Mouse (Mus musculus) heart, embryonic 14.5 days (tissue): ENCODE data around the gene Gm20441. TPM values are rescaled to one million over a fixed set of nuclear protein-coding genes. Genes with fewer than 3 reads are reported as not detected.

ENCODE experiments used
- ATAC-seq: fragments of 200-750 bp; cut with Nextera tagmentation; 2 replicates; pipeline ENCODE4 v1.8.0; 2017; ENCODE audit warnings: low read depth, moderate TSS enrichment; ENCODE audit not compliant: insufficient number of reproducible peaks, insufficient read depth, low FRiP score
- H3K27ac ChIP-seq, 2 experiments: fragments of 200-500 bp in 1 of 2; fragments of 300-500 bp in 1 of 2; sonication (generic) in 1 of 2; replicated peaks in 1 of 2; 2 replicates each; pipeline ENCODE4 v1.5.1; 2012 to 2014; ENCODE audit warnings: low read depth in 2 of 2, low read length in 2 of 2, control low read depth in 1 of 2, mild to moderate bottlenecking in 1 of 2, mixed read lengths in 1 of 2; ENCODE audit not compliant: control insufficient read depth in 1 of 2, insufficient read depth in 1 of 2
- H3K27me3 ChIP-seq: fragments of 300-500 bp; sonication (generic); 2 replicates; pipeline ENCODE4 v1.6.1; 2014; ENCODE audit warnings: mild to moderate bottlenecking, low read length, control low read depth; ENCODE audit not compliant: control insufficient read depth, insufficient read depth
- H3K36me3 ChIP-seq: fragments of 300-500 bp; sonication (generic); 2 replicates; pipeline ENCODE4 v1.6.1; 2014; ENCODE audit warnings: mild to moderate bottlenecking, control low read depth, low read length, mixed read lengths; ENCODE audit not compliant: control insufficient read depth, insufficient read depth
- H3K4me1 ChIP-seq, 2 experiments: fragments of 200-500 bp in 1 of 2; fragments of 300-500 bp in 1 of 2; sonication (generic) in 1 of 2; 2 replicates each; pipeline ENCODE4 v1.6.1; 2012 to 2014; ENCODE audit warnings: low read length in 2 of 2, control low read depth in 1 of 2, mixed read lengths in 1 of 2; ENCODE audit not compliant: control insufficient read depth in 2 of 2, insufficient read depth in 2 of 2
- H3K4me2 ChIP-seq: fragments of 300-500 bp; sonication (generic); 2 replicates; pipeline ENCODE4 v1.6.1; 2014; ENCODE audit warnings: mild to moderate bottlenecking, low read length
- H3K4me3 ChIP-seq, 2 experiments: fragments of 200-500 bp in 1 of 2; fragments of 300-500 bp in 1 of 2; sonication (generic) in 1 of 2; 2 replicates each; pipeline ENCODE4 v1.5.1; 2012 to 2014; ENCODE audit warnings: low read length in 2 of 2, mild to moderate bottlenecking in 2 of 2, control low read depth in 1 of 2, low read depth in 1 of 2, moderate library complexity in 1 of 2; ENCODE audit not compliant: control insufficient read depth in 1 of 2, insufficient read depth in 1 of 2
- H3K9ac ChIP-seq: fragments of 300-500 bp; sonication (generic); 2 replicates; pipeline ENCODE4 v1.6.1; 2014; ENCODE audit warnings: mild to moderate bottlenecking, low read length
- H3K9me3 ChIP-seq: fragments of 300-500 bp; sonication (generic); 2 replicates; pipeline ENCODE4 v1.6.1; 2016; ENCODE audit warnings: low read length, control low read depth; ENCODE audit not compliant: control insufficient read depth
- WGBS: fragments of 180-500 bp; shearing (Covaris S2); extraction: QIAGEN DNeasy Blood & Tissue Kit; methylation state at CpG from one replicate; pipeline ENCODE4 v1.1.7; 2014; 5-methylcytosine and 5-hydroxymethylcytosine counted together
- polyA plus RNA-seq: library from polyadenylated mRNA; unstranded; fragments of >200 nt; fragmentation: Nextera tagmentation; extraction: Ambion mirVana; gene quantifications from 2 replicates; pipeline ENCODE4 v1.2.1, GENCODE M21; 2014

The Gm20441 gene
- polyA plus RNA-seq, 1 experiment from 2014 or later: not detected

- Histone ChIP-seq H3K9me3 (no peaks in the 10 kb centered on the region), H3K4me2 (no peak overlapping the region)
- 29% methylated on average over 3 of the region's 3 CpGs for WGBS
Observed at GRCm38 (mm10) chr10:75794880-75795279, 14.1 kb upstream of the Gm20441 start.

DNA sequence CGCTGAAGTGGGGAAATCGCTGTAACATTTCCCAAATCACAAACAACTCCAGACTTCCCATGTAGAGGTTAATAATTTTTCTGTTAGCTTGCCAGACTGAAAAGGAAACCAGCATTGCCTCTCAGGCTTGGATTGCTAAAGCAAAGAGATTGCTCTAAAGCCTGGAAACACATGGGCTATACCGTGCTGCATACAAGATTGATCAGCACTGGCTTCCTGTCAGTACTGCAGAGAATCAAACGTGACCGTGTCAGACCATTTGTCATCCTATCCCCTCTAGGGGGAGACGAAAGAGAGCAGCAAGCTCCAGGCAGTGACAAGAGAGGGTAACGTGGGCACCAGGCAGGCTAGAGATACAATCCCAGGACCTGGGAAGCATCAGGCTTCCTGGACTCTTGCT lies 10.0 kb upstream of the Gm20441 start:
- Histone ChIP-seq H3K27ac (no peak overlapping the region), H3K4me1 (peaks cover 3 to 5% of the 10 kb centered on the region in 2 experiments; a peak in 3 of 4 replicates), H3K9me3 (no peaks in the 10 kb centered on the region), H3K9ac (no peak overlapping the region), H3K36me3 (no peaks in the 10 kb centered on the region), H3K27me3 (no peaks in the 10 kb centered on the region), H3K4me2 (no peak overlapping the region), H3K4me3 (no peak overlapping the region)
- no peak for ATAC-seq
- 20% methylated on average over 7 of the region's 7 CpGs for WGBS

More at GRCm38 (mm10) chr10:75794880-75795279, 14.1 kb upstream of the Gm20441 start:
- H3K27me3 ChIP-seq: no peaks in the 10 kb centered on the region
- no peak overlapping the region for H3K27ac ChIP-seq
- H3K9ac ChIP-seq: no peak overlapping the region
- ATAC-seq: no peak
- no peaks in the 10 kb centered on the region for H3K36me3 ChIP-seq
- H3K4me1 ChIP-seq: peaks cover 8 to 12% of the 10 kb centered on the region in 2 experiments; a peak in 3 of 4 replicates
- H3K4me3 ChIP-seq: no peak overlapping the region

DNA sequence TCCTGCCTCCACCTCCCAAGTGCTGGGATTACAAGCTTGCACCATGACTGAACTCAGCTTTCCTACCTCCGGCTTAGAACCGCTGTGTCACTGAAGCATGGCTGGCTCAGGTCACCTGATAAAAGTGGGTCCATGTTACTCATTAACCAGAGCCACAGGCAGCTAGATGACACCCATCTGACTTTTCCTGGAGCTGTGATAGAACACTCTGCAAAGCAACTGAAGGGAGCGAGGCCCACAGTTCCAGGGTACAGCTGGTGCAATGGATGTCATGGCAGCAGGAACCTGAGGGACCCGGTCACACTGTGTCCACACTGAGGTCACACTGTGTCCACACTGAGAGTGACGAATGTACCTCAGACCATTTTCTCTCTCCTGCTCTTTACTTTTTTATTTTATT lies 9.1 kb upstream of the Gm20441 start:
- 89% methylated on average over 5 of the region's 5 CpGs for WGBS
- H3K27me3 ChIP-seq: no peaks in the 10 kb centered on the region
- H3K9ac ChIP-seq: no peak overlapping the region
- H3K4me1 ChIP-seq: peaks cover 2 to 3% of the 10 kb centered on the region in 2 experiments; a peak in 3 of 4 replicates
- no peaks in the 10 kb centered on the region for H3K9me3 ChIP-seq
- no peak overlapping the region for H3K4me3 ChIP-seq
- no peaks in the 10 kb centered on the region for H3K36me3 ChIP-seq
- H3K4me2 ChIP-seq: no peak overlapping the region
- no peak overlapping the region for H3K27ac ChIP-seq
- ATAC-seq: no peak

DNA sequence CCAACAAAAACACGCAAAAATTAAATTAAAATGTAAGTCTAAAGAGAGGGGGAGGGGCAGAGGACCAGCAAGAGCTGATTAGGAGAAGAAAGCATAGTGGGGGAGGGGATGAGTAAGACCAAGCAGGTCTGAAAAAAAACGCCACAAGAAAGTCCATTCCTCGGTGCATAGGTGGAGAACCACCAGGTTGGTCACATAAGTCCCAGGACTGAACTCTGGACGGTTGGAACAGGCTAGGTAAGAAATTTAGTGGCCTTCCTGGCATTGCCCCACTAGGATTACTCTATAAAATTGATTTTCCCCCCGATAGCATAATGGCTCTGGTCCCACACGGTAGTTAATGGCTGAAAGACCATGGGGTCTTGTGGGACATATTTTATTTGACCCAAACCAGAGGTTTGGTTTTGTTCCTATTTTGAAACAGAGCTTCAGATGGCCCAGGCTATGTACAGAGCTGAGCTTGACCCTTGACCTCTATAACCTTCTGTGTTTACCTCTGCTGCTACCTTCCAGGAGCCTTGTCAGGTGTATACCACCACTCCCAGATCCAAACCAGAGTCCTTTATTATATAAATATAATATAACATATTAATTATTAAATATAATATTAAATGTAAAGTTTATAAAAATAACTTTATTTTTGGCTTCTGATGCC lies 8.5 kb upstream of the Gm20441 start:
- H3K27me3 ChIP-seq: no peaks in the 10 kb centered on the region
- no peak for ATAC-seq
- H3K4me2 ChIP-seq: no peak overlapping the region
- H3K4me3 ChIP-seq: no peak overlapping the region
- no peaks in the 10 kb centered on the region for H3K9me3 ChIP-seq
- H3K4me1 ChIP-seq: no peaks in the 10 kb centered on the region
- H3K9ac ChIP-seq: no peak overlapping the region
- no peak overlapping the region for H3K27ac ChIP-seq
- no peaks in the 10 kb centered on the region for H3K36me3 ChIP-seq
- WGBS: 71% methylated on average over 6 of the region's 6 CpGs

DNA sequence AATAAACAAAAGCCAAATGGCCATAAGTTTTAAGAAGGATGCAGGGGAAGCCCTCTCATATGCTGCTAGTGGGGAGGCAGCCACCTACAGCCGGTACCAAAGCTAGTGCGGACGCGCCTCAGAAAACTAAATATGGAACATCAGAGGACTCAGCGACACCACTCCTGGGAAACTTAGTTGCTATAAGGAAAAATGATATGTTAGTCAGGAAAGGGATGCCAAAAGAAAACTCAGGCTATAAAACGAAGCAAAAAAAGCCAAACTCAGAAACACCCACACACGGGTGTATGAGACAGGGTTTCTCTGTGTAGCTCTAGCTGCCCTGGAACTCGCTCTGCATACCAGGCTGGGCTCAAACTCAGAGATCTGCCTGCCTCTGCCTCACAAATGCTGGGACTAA lies 7.5 kb upstream of the Gm20441 start:
- Histone ChIP-seq H3K4me3 (no peak overlapping the region), H3K4me1 (no peaks in the 10 kb centered on the region), H3K9me3 (no peaks in the 10 kb centered on the region), H3K9ac (no peak overlapping the region), H3K36me3 (no peaks in the 10 kb centered on the region), H3K27me3 (no peaks in the 10 kb centered on the region), H3K4me2 (no peak overlapping the region), H3K27ac (no peak overlapping the region)
- WGBS: 92% methylated on average over 8 of the region's 8 CpGs
- ATAC-seq: no peak

- H3K27ac ChIP-seq: no peak overlapping the region
- WGBS: 57% methylated on average over 1 of the region's 1 CpGs
- no peak for ATAC-seq
- H3K4me3 ChIP-seq: no peak overlapping the region
- no peak overlapping the region for H3K9ac ChIP-seq
- no peaks in the 10 kb centered on the region for H3K27me3 ChIP-seq
- peaks cover 4 to 7% of the 10 kb centered on the region in 2 experiments; a peak in 2 of 4 replicates for H3K4me1 ChIP-seq
- no peak overlapping the region for H3K4me2 ChIP-seq
- H3K36me3 ChIP-seq: no peaks in the 10 kb centered on the region
- no peaks in the 10 kb centered on the region for H3K9me3 ChIP-seq
Observed at GRCm38 (mm10) chr10:75785442-75785841, 4.7 kb upstream of the Gm20441 start.

- Histone ChIP-seq H3K27me3 (peaks cover 10% of the 10 kb centered on the region), H3K27ac (no peak overlapping the region), H3K4me3 (0 out of 4 replicates have a peak overlapping the region, but pooled peaks of 1 of the 2 experiments have one; percentile 40), H3K4me1 (peaks cover 4 to 7% of the 10 kb centered on the region in 2 experiments; a peak in 2 of 4 replicates), H3K4me2 (no peak overlapping the region), H3K9ac (no peak overlapping the region), H3K36me3 (no peaks in the 10 kb centered on the region), H3K9me3 (no peaks in the 10 kb centered on the region)
- no peak for ATAC-seq
- 39% methylated on average over 15 of the region's 15 CpGs for WGBS
Observed at GRCm38 (mm10) chr10:75779206-75780174, 1.3 kb downstream of the Gm20441 start.
